Mouse (Mus musculus) midbrain, postnatal 0 days (tissue): ENCODE measurements around the gene Pcdh9. TPM values are rescaled to one million over a fixed set of nuclear protein-coding genes. Genes with fewer than 3 reads are reported as not detected.
A peak's percentile ranks its signal among the peaks of the same experiment; 100 is the strongest.

ENCODE experiments used
- ATAC-seq: fragments of 200-750 bp; cut with Nextera tagmentation; 2 replicates; pipeline ENCODE4 v1.8.0; 2017; ENCODE audit warnings: moderate number of reproducible peaks, mild to moderate bottlenecking, moderate TSS enrichment, moderate library complexity; ENCODE audit not compliant: low FRiP score
- DNase-seq: peaks from one replicate; pipeline ENCODE4 v3.0.0-alpha.2; 2015; ENCODE audit warnings: low spot score
- H3K27ac ChIP-seq: fragments of 300-500 bp; sonication (generic); 2 replicates; pipeline ENCODE4 v1.5.1; 2014; ENCODE audit warnings: low read depth, mild to moderate bottlenecking, low read length, mixed read lengths
- H3K27me3 ChIP-seq: fragments of 300-500 bp; sonication (generic); 2 replicates; pipeline ENCODE4 v1.6.1; 2014; ENCODE audit warnings: low read length, control low read depth, mixed read lengths; ENCODE audit not compliant: insufficient read depth
- H3K36me3 ChIP-seq: fragments of 300-500 bp; sonication (generic); 2 replicates; pipeline ENCODE4 v1.6.1; 2014; ENCODE audit warnings: low read length, control low read depth, mixed read lengths; ENCODE audit not compliant: insufficient read depth
- H3K4me1 ChIP-seq: fragments of 300-500 bp; sonication (generic); 2 replicates; pipeline ENCODE4 v1.6.1; 2014; ENCODE audit warnings: mild to moderate bottlenecking, control low read depth, antibody characterized with exemption, low read length, mixed read lengths; ENCODE audit not compliant: insufficient read depth
- H3K4me2 ChIP-seq: fragments of 300-500 bp; sonication (generic); 2 replicates; pipeline ENCODE4 v1.6.1; 2014; ENCODE audit warnings: low read depth, mild to moderate bottlenecking, low read length, mixed read lengths; ENCODE audit not compliant: poor library complexity, severe bottlenecking
- H3K4me3 ChIP-seq: fragments of 300-500 bp; sonication (generic); 2 replicates; pipeline ENCODE4 v1.5.1; 2014; ENCODE audit warnings: low read depth, mild to moderate bottlenecking, low read length, moderate library complexity
- H3K9ac ChIP-seq: fragments of 300-500 bp; sonication (generic); replicated peaks from 2 replicates; pipeline ENCODE4 v1.6.1; 2014; ENCODE audit warnings: mild to moderate bottlenecking, low read length, moderate library complexity, mixed read lengths; ENCODE audit not compliant: poor library complexity, severe bottlenecking
- H3K9me3 ChIP-seq: fragments of 300-500 bp; sonication (generic); 2 replicates; pipeline ENCODE4 v1.6.1; 2016; ENCODE audit warnings: low read length, control low read depth
- CTCF ChIP-seq: IDR thresholded peaks from 2 replicates; pipeline ENCODE4 v1.5.1; 2016; ENCODE audit warnings: antibody characterized with exemption, mild to moderate bottlenecking
- WGBS: fragments of 180-500 bp; shearing (Covaris S2); extraction: QIAGEN DNeasy Blood & Tissue Kit; methylation state at CpG from one replicate; pipeline ENCODE4 v1.1.7; 2014; 5-methylcytosine and 5-hydroxymethylcytosine counted together
- polyA plus RNA-seq: library from polyadenylated mRNA; unstranded; fragments of >200 nt; fragmentation: Nextera tagmentation; extraction: Ambion mirVana; gene quantifications from 2 replicates; pipeline ENCODE4 v1.2.1, GENCODE M21; 2015
- total RNA-seq: library from RNA; depleted of rRNA; stranded (reverse); fragments of >200 nt; gene quantifications from 2 replicates; pipeline ENCODE4 v1.2.3, GENCODE M21; 2014

Gene Pcdh9
- total and polyA plus RNA-seq, 2 experiments from 2014 or later = 149 to 164 TPM

DNA sequence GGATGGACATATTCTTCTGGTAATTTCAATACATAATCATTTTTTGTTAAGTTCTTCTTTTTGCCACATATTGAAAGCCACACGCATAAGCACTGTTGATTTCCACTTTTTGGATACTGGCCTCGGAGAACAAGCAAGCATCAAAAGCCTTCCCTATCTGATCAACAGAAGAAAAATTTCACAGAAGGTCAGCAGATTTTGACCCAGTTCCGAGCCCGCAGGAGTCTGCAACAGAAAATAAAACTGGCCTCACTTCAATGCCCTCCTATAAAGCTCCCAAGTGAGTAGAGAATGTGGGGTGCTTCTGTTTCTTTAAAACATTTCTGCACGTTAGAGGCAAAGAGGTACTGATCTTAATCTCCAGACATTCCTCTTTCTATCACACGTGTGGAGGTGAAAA lies 63.3 kb downstream of the Pcdh9 start:
- Histone ChIP-seq H3K9ac (no peak overlapping the region), H3K36me3 (no peaks in the 10 kb centered on the region), H3K4me3 (no peak overlapping the region), H3K27ac (no peak overlapping the region), H3K9me3 (no peaks in the 10 kb centered on the region), H3K27me3 (no peaks in the 10 kb centered on the region), H3K4me2 (no peak overlapping the region), H3K4me1 (no peaks in the 10 kb centered on the region)
- DNase-seq = no peak
- TF ChIP-seq CTCF = no peak
- no peak for ATAC-seq
- 33% methylated on average over 6 of the region's 6 CpGs for WGBS

- no peak for TF ChIP-seq CTCF
- H3K4me2 ChIP-seq = peak overlapping the region; percentile 7; the same call in 1 of the 2 replicates
- H3K36me3 ChIP-seq = no peaks in the 10 kb centered on the region
- ATAC-seq (no peak), DNase-seq (peak; percentile 58)
- H3K27ac ChIP-seq = no peak overlapping the region
- H3K4me1 ChIP-seq = no peaks in the 10 kb centered on the region
- H3K9me3 ChIP-seq = no peaks in the 10 kb centered on the region
- H3K27me3 ChIP-seq = no peaks in the 10 kb centered on the region
- 29% methylated on average over 6 of the region's 6 CpGs for WGBS
- H3K4me3 ChIP-seq = no peak overlapping the region
- H3K9ac ChIP-seq = no peak overlapping the region
These were observed 64.4 kb downstream of the Pcdh9 start for GRCm38 (mm10) chr14:93826042-93826462.

DNA sequence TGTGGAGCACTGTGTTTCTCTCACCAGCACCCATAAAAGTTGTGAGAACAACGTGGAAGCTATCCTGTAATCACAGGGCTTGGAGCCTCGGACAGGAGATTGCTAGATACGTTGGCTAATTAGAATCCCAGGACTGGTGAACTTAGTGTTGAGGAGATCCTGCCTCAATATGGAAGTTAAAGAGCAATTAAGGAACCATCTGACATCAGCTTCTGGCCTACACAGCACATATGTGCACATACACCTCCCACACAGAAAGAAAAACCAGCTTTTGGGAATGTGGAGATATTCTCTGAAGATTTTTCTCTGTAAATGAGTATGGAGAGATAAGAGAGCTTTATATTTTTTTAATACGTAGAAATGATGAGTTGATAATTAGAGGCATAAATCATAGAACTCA lies 71.6 kb downstream of the Pcdh9 start:
- ATAC-seq (no peak), DNase-seq (no peak)
- Histone ChIP-seq H3K4me3 (no peak overlapping the region), H3K4me2 (no peak overlapping the region), H3K4me1 (no peaks in the 10 kb centered on the region), H3K9ac (no peak overlapping the region), H3K9me3 (no peaks in the 10 kb centered on the region), H3K27ac (no peak overlapping the region), H3K27me3 (no peaks in the 10 kb centered on the region), H3K36me3 (no peaks in the 10 kb centered on the region)
- no peak for TF ChIP-seq CTCF
- 87% methylated on average over 4 of the region's 4 CpGs for WGBS

DNA sequence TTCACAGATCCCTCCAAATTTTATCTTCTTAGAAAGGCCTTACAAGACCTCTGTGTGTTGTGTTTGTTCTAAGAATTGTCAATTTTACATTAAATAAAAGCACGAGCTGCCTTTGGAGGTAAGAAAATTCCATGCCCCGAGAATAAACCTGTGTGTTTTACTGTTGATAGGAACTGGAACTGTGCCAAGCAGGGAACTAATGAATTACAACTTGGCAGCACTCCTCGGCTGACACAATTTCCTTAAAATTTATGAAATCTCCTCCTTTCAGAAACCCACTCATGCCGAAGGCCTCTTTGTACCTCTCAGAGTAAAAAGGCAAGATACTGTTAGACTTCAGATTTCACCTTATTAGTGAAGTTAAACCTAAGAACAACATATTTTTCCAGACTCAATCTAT lies 72.9 kb downstream of the Pcdh9 start:
- Histone ChIP-seq H3K27ac (no peak overlapping the region), H3K36me3 (no peaks in the 10 kb centered on the region), H3K4me1 (no peaks in the 10 kb centered on the region), H3K9me3 (no peaks in the 10 kb centered on the region), H3K4me2 (no peak overlapping the region), H3K4me3 (no peak overlapping the region), H3K27me3 (no peaks in the 10 kb centered on the region), H3K9ac (no peak overlapping the region)
- TF ChIP-seq CTCF = no peak
- no peak for ATAC-seq
- 44% methylated on average over 4 of the region's 4 CpGs for WGBS
- DNase-seq = peak; percentile 12

DNA sequence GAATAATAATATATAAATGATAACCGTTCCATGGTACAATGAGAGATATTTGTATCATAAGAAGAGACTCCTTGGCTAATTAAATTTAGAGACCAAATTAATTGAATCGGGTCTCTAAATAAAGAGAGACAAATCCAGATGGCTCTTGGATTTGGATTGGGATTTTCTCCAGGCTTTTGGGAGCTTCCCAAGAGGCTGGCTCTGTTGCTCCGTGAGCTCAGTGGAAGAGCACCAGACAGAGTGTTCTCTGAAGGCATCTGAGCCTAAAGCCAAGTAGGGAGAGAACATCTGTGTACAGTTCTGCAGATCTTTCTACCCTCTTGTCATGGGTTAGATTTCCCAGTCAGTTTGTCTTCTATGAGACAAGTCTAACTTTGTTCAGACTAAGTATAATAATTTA lies 95.9 kb downstream of the Pcdh9 start:
- 92% methylated on average over 3 of the region's 3 CpGs for WGBS
- no peak for ATAC-seq
- no peak overlapping the region for H3K9ac ChIP-seq
- H3K4me1 ChIP-seq = no peaks in the 10 kb centered on the region
- no peak overlapping the region for H3K4me3 ChIP-seq
- TF ChIP-seq CTCF = no peak
- no peak for DNase-seq
- no peak overlapping the region for H3K27ac ChIP-seq
- no peaks in the 10 kb centered on the region for H3K9me3 ChIP-seq
- no peaks in the 10 kb centered on the region for H3K36me3 ChIP-seq
- no peaks in the 10 kb centered on the region for H3K27me3 ChIP-seq
- H3K4me2 ChIP-seq = no peak overlapping the region

- no peaks in the 10 kb centered on the region for H3K4me1 ChIP-seq
- H3K27me3 ChIP-seq = no peaks in the 10 kb centered on the region
- H3K36me3 ChIP-seq = no peaks in the 10 kb centered on the region
- no peak for TF ChIP-seq CTCF
- H3K4me2 ChIP-seq = no peak overlapping the region
- H3K4me3 ChIP-seq = no peak overlapping the region
- H3K9ac ChIP-seq = no peak overlapping the region
- DNase-seq (no peak), ATAC-seq (no peak)
- WGBS = 80% methylated on average over 4 of the region's 4 CpGs
- no peak overlapping the region for H3K27ac ChIP-seq
- no peaks in the 10 kb centered on the region for H3K9me3 ChIP-seq
These were observed 104.2 kb downstream of the Pcdh9 start for GRCm38 (mm10) chr14:93786234-93786633.
